Mouse (Mus musculus): Measurements from ENCODE around the gene Ttll7. TPM values are rescaled to one million over a fixed set of nuclear protein-coding genes. Genes with fewer than 3 reads are reported as not detected.

The Ttll7 gene
- polyA plus RNA-seq, 1 experiment from 2014 or later: 5.9 TPM

DNA sequence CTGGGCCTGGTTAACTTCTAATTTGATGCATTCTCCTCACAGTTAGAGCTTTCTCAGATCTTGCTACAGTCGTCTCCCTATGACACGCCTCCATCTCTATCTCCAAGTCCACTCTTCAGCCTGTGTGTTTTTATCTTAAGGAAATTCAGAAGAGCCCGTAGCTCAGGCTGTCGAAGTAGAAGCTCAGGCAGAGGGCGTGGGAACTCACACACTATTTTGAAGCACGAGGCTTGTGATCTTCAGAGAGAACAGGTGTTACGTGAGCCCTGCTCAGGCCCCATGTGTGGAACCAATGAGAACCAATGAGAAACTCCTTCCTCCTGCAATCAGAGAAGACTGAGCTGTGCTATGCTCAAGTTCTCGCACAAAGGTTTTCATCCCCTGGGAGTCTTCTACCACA, 65.7 kb downstream of the Ttll7 start:
- ATAC-seq (ENCODE audit: low FRiP score, low read depth): no peak
- H3K27ac ChIP-seq (replicated peaks): no peak overlapping the region

DNA sequence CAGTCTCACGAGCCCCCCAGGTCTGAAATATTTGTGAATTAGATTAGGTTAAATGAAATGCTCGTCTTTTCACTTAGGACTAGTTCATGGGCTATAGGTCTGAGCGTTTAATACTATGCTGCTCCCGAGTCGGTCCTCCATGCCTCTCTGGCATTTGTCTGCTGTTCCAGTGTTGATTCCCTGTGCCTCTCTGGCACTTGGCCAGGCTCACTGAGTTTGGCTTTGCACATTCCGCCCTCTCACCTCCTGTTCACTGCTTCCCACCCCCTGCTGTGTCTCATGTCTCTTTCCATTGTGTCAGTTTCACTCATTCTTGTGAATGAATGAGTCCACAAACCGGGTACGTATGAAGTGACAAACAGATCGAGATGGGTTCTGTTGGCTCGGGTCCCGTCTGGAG, 66.2 kb downstream of the Ttll7 start:
- Histone ChIP-seq H3K4me3 (no peak overlapping the region), H3K9ac (replicated peaks) (no peak overlapping the region), H3K4me2 (replicated peaks) (no peak overlapping the region), H3K36me3 (no peaks in the 10 kb centered on the region), H3K4me1 (no peaks in the 10 kb centered on the region), H3K27ac (replicated peaks) (no peak overlapping the region), H3K9me3 (no peaks in the 10 kb centered on the region), H3K27me3 (peaks cover 4% of the 10 kb centered on the region; the same call in 1 of the 2 replicates)
- ATAC-seq (ENCODE audit: low FRiP score, low read depth): no peak
- WGBS: 80% methylated on average over 11 of the region's 11 CpGs

More for the DNA sequence above, 65.7 kb downstream of the Ttll7 start:
- no peaks in the 10 kb centered on the region for H3K9me3 ChIP-seq
- no peak overlapping the region for H3K9ac ChIP-seq (replicated peaks)
- H3K4me3 ChIP-seq: no peak overlapping the region
- H3K4me2 ChIP-seq (replicated peaks): no peak overlapping the region
- no peaks in the 10 kb centered on the region for H3K4me1 ChIP-seq
- WGBS: 78% methylated on average over 8 of the region's 8 CpGs
- H3K27me3 ChIP-seq: peaks cover 4% of the 10 kb centered on the region; the same call in 1 of the 2 replicates
- no peaks in the 10 kb centered on the region for H3K36me3 ChIP-seq

DNA sequence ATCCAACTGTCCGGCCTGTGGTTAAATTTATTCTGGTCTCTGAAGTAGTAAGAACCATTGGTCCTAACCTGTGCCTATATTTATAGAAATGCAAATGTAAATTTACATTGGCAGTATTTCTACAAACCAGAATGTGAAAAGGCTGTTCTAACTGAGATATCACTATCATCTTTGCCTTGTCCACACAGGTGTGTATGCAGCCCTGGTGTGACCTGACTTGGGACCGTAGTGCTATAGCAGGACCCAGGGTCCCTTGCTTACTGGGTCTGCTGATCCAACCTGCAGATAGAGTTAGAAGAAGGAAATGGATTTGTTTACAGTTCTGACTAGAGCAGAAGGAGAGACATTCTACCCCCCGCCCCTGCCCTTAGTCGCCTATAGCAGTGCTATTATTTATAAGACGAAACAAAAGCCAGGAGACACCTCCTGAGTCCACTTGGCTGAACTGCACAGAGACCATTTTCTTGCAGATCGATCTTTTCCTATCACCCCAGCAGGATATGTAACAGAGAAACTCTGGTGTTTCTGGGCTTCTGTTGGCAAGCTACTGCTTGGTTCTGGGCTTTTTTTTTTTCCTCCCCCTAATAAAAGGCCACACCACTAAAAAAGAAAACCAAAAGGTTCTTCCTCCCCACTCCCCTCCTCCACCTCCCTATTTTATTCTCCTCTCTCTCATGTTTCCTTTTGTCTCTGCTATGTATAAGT, 75.3 kb downstream of the Ttll7 start:
- H3K4me1 ChIP-seq: no peaks in the 10 kb centered on the region
- 0 out of 2 replicates have a peak, but pooled peaks cover 7% of the 10 kb centered on the region for H3K36me3 ChIP-seq
- no peak overlapping the region for H3K4me2 ChIP-seq (replicated peaks)
- H3K9ac ChIP-seq (replicated peaks): no peak overlapping the region
- ATAC-seq (ENCODE audit: low FRiP score, low read depth): no peak
- H3K27me3 ChIP-seq: no peaks in the 10 kb centered on the region
- 90% methylated on average over 6 of the region's 6 CpGs for WGBS
- H3K4me3 ChIP-seq: no peak overlapping the region
- H3K9me3 ChIP-seq: no peaks in the 10 kb centered on the region
- H3K27ac ChIP-seq (replicated peaks): no peak overlapping the region

DNA sequence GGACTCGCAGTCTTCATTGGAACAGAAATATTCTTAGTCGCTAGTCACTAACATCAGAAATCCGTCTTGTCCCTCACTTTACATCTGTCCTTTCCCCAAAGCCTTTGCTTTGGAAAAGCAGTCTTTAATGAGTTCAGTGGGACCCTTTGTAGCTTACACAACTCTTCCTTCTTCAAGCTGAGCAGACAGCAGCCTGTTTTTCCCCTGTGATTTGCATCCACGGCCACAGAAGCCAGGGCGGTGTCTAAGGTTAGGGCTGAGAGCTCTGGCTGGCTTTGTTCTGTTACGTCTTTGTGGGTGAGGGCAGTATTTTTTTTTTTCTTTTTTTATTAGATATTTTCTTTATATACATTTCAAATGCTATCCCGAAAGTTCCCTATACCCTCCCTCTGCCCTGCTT, 76.0 kb downstream of the Ttll7 start:
- no peak for ATAC-seq (ENCODE audit: low FRiP score, low read depth)
- 90% methylated on average over 7 of the region's 7 CpGs for WGBS
- H3K27me3 ChIP-seq: no peaks in the 10 kb centered on the region
- no peak overlapping the region for H3K27ac ChIP-seq (replicated peaks)
- 0 out of 2 replicates have a peak, but pooled peaks cover 7% of the 10 kb centered on the region for H3K36me3 ChIP-seq
- no peak overlapping the region for H3K4me3 ChIP-seq
- no peaks in the 10 kb centered on the region for H3K9me3 ChIP-seq
- no peak overlapping the region for H3K4me2 ChIP-seq (replicated peaks)
- no peak overlapping the region for H3K9ac ChIP-seq (replicated peaks)
- no peaks in the 10 kb centered on the region for H3K4me1 ChIP-seq

DNA sequence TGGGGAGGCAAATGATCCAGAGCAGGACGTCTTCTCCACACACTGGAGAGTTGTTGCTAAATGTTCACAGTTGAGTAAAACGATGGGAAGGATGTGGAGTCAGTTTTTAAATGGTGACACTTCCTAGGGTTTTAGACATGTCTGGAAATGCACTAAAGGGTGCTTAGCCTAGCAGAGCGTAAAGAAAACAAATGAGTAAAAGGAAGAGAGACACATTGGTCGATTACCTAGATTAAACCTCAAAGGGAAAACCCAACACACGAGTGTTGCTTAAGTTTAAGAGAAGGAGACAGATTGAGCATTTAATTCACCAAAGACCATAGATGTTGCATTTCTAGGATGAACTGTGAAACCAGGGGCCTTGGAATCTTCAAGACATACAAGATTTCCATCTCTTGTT, 76.8 kb downstream of the Ttll7 start:
- Histone ChIP-seq H3K27me3 (no peaks in the 10 kb centered on the region), H3K4me2 (replicated peaks) (no peak overlapping the region), H3K4me3 (no peak overlapping the region), H3K36me3 (0 out of 2 replicates have a peak, but pooled peaks cover 7% of the 10 kb centered on the region), H3K4me1 (no peaks in the 10 kb centered on the region), H3K9me3 (no peaks in the 10 kb centered on the region), H3K9ac (replicated peaks) (no peak overlapping the region), H3K27ac (replicated peaks) (no peak overlapping the region)
- 74% methylated on average over 5 of the region's 5 CpGs for WGBS
- no peak for ATAC-seq (ENCODE audit: low FRiP score, low read depth)

DNA sequence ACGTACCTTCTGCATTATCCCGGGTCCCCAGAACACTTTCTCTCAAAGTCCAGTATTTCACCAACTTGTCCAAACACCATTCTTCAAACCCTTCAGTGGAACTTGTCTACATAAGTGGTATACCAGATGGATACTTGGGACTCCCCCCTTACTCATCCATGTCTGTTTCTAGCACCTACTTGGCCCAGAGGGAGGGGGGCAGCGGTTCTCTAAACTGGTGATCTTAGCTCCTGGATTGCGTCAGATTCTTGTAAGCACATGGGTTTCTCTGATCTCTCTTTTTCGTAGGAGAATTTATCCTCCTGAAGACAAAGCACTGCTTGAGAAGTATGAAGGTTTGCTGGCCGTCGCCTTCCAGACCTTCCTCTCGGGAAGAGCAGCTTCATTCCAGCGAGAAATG, 79.0 kb downstream of the Ttll7 start:
- Histone ChIP-seq H3K4me1 (no peaks in the 10 kb centered on the region), H3K9me3 (no peaks in the 10 kb centered on the region), H3K9ac (replicated peaks) (no peak overlapping the region), H3K36me3 (peaks cover 18% of the 10 kb centered on the region), H3K4me2 (replicated peaks) (no peak overlapping the region), H3K4me3 (no peak overlapping the region), H3K27ac (replicated peaks) (no peak overlapping the region), H3K27me3 (no peaks in the 10 kb centered on the region)
- 93% methylated on average over 9 of the region's 9 CpGs for WGBS
- ATAC-seq (ENCODE audit: low FRiP score, low read depth): no peak

DNA sequence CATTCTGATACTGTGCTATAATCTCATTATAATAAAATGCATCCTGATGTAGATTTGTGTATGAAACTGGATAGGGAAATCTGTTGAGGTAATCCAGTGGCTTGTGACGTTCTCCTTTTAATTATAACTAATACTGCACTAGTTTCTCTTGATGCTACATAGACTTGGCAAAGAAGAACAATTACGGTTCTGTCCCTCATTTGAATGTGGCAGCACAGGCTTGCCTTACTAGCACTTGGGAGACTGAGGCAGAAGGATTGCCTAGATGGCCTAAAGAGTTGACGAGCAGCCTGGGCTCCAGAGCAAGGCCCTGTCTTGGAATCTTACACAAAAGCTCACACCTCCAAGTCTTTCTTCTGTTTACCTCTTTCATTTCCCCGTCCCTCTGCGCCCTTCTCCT, 80.3 kb downstream of the Ttll7 start:
- Histone ChIP-seq H3K27me3 (no peaks in the 10 kb centered on the region), H3K4me1 (no peaks in the 10 kb centered on the region), H3K9me3 (no peaks in the 10 kb centered on the region), H3K4me2 (replicated peaks) (no peak overlapping the region), H3K9ac (replicated peaks) (no peak overlapping the region), H3K4me3 (no peak overlapping the region), H3K36me3 (peaks cover 18% of the 10 kb centered on the region), H3K27ac (replicated peaks) (no peak overlapping the region)
- no peak for ATAC-seq (ENCODE audit: low FRiP score, low read depth)
- 93% methylated on average over 5 of the region's 5 CpGs for WGBS

DNA sequence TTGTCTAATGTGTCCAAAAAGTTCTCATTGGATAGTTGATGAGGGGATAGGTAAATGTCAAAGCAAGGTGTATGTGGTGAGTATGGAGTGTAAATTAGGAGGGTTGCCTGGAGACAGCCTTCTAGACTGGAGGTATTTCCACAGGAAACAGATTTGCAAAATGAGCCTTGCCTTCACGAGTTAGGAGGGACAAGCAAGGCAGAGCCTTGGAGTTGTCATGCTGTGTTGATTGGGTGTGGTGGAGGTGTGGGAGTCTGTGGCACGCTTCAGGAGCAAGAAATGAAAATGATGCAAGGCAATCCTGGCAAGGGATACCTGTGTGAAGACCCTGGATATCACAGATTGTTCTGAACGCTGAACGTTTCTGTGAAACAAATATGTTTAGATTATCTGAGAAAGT, 84.7 kb downstream of the Ttll7 start:
- 81% methylated on average over 4 of the region's 4 CpGs for WGBS
- H3K36me3 ChIP-seq: peaks cover 14% of the 10 kb centered on the region
- 0 out of 2 replicates have a peak, but pooled peaks cover 6% of the 10 kb centered on the region for H3K4me1 ChIP-seq
- no peak for ATAC-seq (ENCODE audit: low FRiP score, low read depth)
- H3K9ac ChIP-seq (replicated peaks): no peak overlapping the region
- no peak overlapping the region for H3K4me3 ChIP-seq
- no peak overlapping the region for H3K27ac ChIP-seq (replicated peaks)
- H3K4me2 ChIP-seq (replicated peaks): no peak overlapping the region
- H3K9me3 ChIP-seq: no peaks in the 10 kb centered on the region
- H3K27me3 ChIP-seq: 0 out of 2 replicates have a peak, but pooled peaks cover 5% of the 10 kb centered on the region

DNA sequence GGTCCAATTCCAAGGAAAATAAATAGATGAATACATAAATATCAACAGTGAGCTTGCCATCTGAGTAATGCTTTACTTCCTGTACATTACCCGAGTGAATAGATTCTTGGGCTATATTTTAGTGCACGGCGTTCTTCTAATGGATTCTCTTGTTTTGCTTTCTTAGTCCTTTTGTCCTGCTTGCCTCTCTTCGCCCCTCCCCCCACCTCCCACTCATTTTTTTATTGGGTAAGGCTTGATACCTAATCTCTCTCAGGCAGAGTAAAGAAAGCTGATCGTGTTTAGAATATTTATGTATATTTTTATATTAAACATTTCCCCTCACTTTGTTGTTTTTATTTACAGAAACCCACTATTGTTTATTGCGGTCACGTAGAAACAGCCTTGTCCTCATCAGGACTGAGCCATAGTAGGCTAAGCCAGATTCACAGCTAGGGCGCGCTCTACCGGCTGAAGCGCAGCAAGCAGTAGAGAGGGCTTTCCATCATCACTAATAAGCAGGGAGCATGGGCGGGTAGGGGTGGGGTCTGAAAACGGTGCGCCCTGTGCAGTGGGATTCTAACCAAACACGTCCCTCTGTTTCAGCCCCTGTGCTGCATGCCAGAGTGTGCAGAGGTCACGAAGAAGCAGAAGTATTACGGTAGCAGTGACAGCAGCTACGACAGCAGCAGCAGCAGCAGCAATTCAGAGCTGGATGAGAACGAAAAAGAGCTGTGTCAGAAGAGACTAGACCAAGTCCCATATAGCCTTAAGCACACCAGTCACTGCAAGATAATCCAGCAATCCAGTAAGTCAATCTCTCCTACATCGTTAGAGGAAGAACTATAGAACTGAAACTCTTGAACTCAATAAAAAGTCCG, 87.5 kb downstream of the Ttll7 start:
- peak; percentile 94 for ATAC-seq (ENCODE audit: low FRiP score, low read depth)
- Histone ChIP-seq H3K9ac (replicated peaks) (no peak overlapping the region), H3K27me3 (0 out of 2 replicates have a peak, but pooled peaks cover 5% of the 10 kb centered on the region), H3K27ac (replicated peaks) (no peak overlapping the region), H3K4me2 (replicated peaks) (peak overlapping the region; percentile 29), H3K36me3 (peaks cover 7% of the 10 kb centered on the region), H3K4me1 (0 out of 2 replicates have a peak, but pooled peaks cover 6% of the 10 kb centered on the region), H3K9me3 (no peaks in the 10 kb centered on the region), H3K4me3 (0 out of 2 replicates have a peak overlapping the region, but pooled peaks have one; percentile 4)
- WGBS: 27% methylated on average over 21 of the region's 21 CpGs

DNA sequence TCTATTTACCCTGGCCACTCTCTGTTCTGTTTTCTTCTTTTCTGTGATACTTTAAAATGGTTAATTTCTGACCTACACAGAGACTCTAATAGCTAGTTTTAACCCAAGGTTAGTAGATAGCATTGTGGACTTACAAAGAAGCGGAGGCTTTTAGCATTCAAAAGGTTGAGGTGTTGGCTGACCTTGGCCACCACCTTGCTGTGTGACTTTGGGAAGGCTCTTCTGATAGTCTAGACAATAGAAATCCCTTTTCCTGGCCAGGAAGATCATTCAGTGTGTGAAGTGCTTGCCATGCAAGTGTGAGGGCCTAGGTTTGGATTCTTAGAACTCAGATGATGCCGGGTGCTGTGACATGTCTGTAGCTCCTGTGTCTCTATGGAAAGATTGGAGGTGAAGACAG, 90.9 kb downstream of the Ttll7 start:
- 0 out of 2 replicates have a peak, but pooled peaks cover 6% of the 10 kb centered on the region for H3K4me1 ChIP-seq
- H3K4me2 ChIP-seq (replicated peaks): no peak overlapping the region
- 0 out of 2 replicates have a peak, but pooled peaks cover 5% of the 10 kb centered on the region for H3K27me3 ChIP-seq
- no peak overlapping the region for H3K27ac ChIP-seq (replicated peaks)
- ATAC-seq (ENCODE audit: low FRiP score, low read depth): no peak
- no peaks in the 10 kb centered on the region for H3K9me3 ChIP-seq
- 94% methylated on average over 2 of the region's 2 CpGs for WGBS
- H3K4me3 ChIP-seq: no peak overlapping the region
- no peak overlapping the region for H3K9ac ChIP-seq (replicated peaks)
- no peaks in the 10 kb centered on the region for H3K36me3 ChIP-seq

DNA sequence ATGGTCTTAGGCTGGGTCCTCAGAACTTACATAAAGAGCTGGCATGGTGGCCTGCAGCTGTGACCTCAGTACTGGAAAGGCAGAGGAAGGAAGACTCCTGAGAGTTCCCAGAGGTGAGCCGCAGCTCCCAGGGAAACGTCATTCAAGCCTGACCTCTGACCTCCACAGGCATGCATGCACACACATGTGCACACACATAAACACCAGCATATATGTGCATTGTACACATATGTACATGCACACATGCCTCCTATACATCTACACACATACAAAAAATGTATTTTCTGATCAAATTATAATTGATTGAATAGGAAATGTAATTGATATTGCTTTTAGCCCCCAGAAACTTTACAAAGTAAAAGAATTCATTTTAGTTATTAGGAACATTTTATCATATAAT, 93.2 kb downstream of the Ttll7 start:
- no peak overlapping the region for H3K4me3 ChIP-seq
- no peaks in the 10 kb centered on the region for H3K36me3 ChIP-seq
- H3K9me3 ChIP-seq: no peaks in the 10 kb centered on the region
- ATAC-seq (ENCODE audit: low FRiP score, low read depth): peak; percentile 55; the same call in 1 of the 2 replicates
- no peaks in the 10 kb centered on the region for H3K4me1 ChIP-seq
- 0 out of 2 replicates have a peak, but pooled peaks cover 5% of the 10 kb centered on the region for H3K27me3 ChIP-seq
- no peak overlapping the region for H3K27ac ChIP-seq (replicated peaks)
- no peak overlapping the region for H3K9ac ChIP-seq (replicated peaks)
- H3K4me2 ChIP-seq (replicated peaks): no peak overlapping the region
- 41% methylated on average over 2 of the region's 2 CpGs for WGBS

DNA sequence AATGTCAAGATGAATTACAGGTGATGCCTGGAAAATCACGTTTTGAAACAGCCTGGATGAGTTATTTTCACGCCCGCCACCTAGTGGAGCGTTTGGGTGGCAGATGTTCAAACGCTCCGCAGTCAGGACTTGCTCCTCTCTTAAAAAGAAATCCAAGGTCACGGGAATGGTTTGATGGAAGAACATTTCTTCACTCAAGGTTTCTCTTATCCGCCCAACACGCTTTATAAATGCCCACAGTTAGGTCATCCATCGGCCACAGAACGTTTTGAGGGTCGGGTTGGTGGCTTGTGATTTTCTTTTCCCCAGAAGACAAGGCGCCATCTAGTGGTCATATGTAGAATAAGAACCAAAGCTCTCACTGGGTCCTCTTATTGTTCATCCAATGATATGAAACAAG, 93.7 kb downstream of the Ttll7 start:
- Histone ChIP-seq H3K27me3 (no peaks in the 10 kb centered on the region), H3K27ac (replicated peaks) (no peak overlapping the region), H3K36me3 (no peaks in the 10 kb centered on the region), H3K4me3 (peak overlapping the region; percentile 41), H3K4me2 (replicated peaks) (peak overlapping the region; percentile 56), H3K9ac (replicated peaks) (no peak overlapping the region; the same call in 1 of the 2 replicates), H3K9me3 (no peaks in the 10 kb centered on the region), H3K4me1 (no peaks in the 10 kb centered on the region)
- ATAC-seq (ENCODE audit: low FRiP score, low read depth): peak; percentile 76
- 1% methylated on average over 13 of the region's 13 CpGs for WGBS

Data from midbrain, embryonic 12.5 days (tissue).